Mouse (Mus musculus) heart, embryonic 14.5 days (tissue): ENCODE measurements around the gene Cnnm2. TPM values are rescaled to one million over a fixed set of nuclear protein-coding genes. Genes with fewer than 3 reads are reported as not detected.

ENCODE experiments used
- ATAC-seq: fragments of 200-750 bp; cut with Nextera tagmentation; 2 replicates; pipeline ENCODE4 v1.8.0; 2017; ENCODE audit warnings: low read depth, moderate TSS enrichment; ENCODE audit not compliant: insufficient number of reproducible peaks, insufficient read depth, low FRiP score
- H3K27ac ChIP-seq, 2 experiments: fragments of 200-500 bp in 1 of 2; fragments of 300-500 bp in 1 of 2; sonication (generic) in 1 of 2; replicated peaks in 1 of 2; 2 replicates each; pipeline ENCODE4 v1.5.1; 2012 to 2014; ENCODE audit warnings: low read depth in 2 of 2, low read length in 2 of 2, control low read depth in 1 of 2, mild to moderate bottlenecking in 1 of 2, mixed read lengths in 1 of 2; ENCODE audit not compliant: control insufficient read depth in 1 of 2, insufficient read depth in 1 of 2
- H3K27me3 ChIP-seq: fragments of 300-500 bp; sonication (generic); 2 replicates; pipeline ENCODE4 v1.6.1; 2014; ENCODE audit warnings: mild to moderate bottlenecking, low read length, control low read depth; ENCODE audit not compliant: control insufficient read depth, insufficient read depth
- H3K36me3 ChIP-seq: fragments of 300-500 bp; sonication (generic); 2 replicates; pipeline ENCODE4 v1.6.1; 2014; ENCODE audit warnings: mild to moderate bottlenecking, control low read depth, low read length, mixed read lengths; ENCODE audit not compliant: control insufficient read depth, insufficient read depth
- H3K4me1 ChIP-seq, 2 experiments: fragments of 200-500 bp in 1 of 2; fragments of 300-500 bp in 1 of 2; sonication (generic) in 1 of 2; 2 replicates each; pipeline ENCODE4 v1.6.1; 2012 to 2014; ENCODE audit warnings: low read length in 2 of 2, control low read depth in 1 of 2, mixed read lengths in 1 of 2; ENCODE audit not compliant: control insufficient read depth in 2 of 2, insufficient read depth in 2 of 2
- H3K4me2 ChIP-seq: fragments of 300-500 bp; sonication (generic); 2 replicates; pipeline ENCODE4 v1.6.1; 2014; ENCODE audit warnings: mild to moderate bottlenecking, low read length
- H3K4me3 ChIP-seq, 2 experiments: fragments of 200-500 bp in 1 of 2; fragments of 300-500 bp in 1 of 2; sonication (generic) in 1 of 2; 2 replicates each; pipeline ENCODE4 v1.5.1; 2012 to 2014; ENCODE audit warnings: low read length in 2 of 2, mild to moderate bottlenecking in 2 of 2, control low read depth in 1 of 2, low read depth in 1 of 2, moderate library complexity in 1 of 2; ENCODE audit not compliant: control insufficient read depth in 1 of 2, insufficient read depth in 1 of 2
- H3K9ac ChIP-seq: fragments of 300-500 bp; sonication (generic); 2 replicates; pipeline ENCODE4 v1.6.1; 2014; ENCODE audit warnings: mild to moderate bottlenecking, low read length
- H3K9me3 ChIP-seq: fragments of 300-500 bp; sonication (generic); 2 replicates; pipeline ENCODE4 v1.6.1; 2016; ENCODE audit warnings: low read length, control low read depth; ENCODE audit not compliant: control insufficient read depth
- WGBS: fragments of 180-500 bp; shearing (Covaris S2); extraction: QIAGEN DNeasy Blood & Tissue Kit; methylation state at CpG from one replicate; pipeline ENCODE4 v1.1.7; 2014; 5-methylcytosine and 5-hydroxymethylcytosine counted together
- polyA plus RNA-seq: library from polyadenylated mRNA; unstranded; fragments of >200 nt; fragmentation: Nextera tagmentation; extraction: Ambion mirVana; gene quantifications from 2 replicates; pipeline ENCODE4 v1.2.1, GENCODE M21; 2014

The Cnnm2 gene
- polyA plus RNA-seq, 1 experiment from 2014 or later: 3.2 TPM

- no peak overlapping the region for H3K4me2 ChIP-seq
- H3K36me3 ChIP-seq: no peaks in the 10 kb centered on the region
- H3K9ac ChIP-seq: no peak overlapping the region
- H3K27ac ChIP-seq: no peak overlapping the region
- WGBS: 90% methylated on average over 5 of the region's 5 CpGs
- H3K4me1 ChIP-seq: 0 out of 4 replicates have a peak, but pooled peaks cover 0 to 3% of the 10 kb centered on the region in 2 experiments
- no peak for ATAC-seq
- no peaks in the 10 kb centered on the region for H3K27me3 ChIP-seq
- no peak overlapping the region for H3K4me3 ChIP-seq
- no peaks in the 10 kb centered on the region for H3K9me3 ChIP-seq
These were observed 47.6 kb downstream of the Cnnm2 start for GRCm38 (mm10) chr19:46809031-46809430.

DNA sequence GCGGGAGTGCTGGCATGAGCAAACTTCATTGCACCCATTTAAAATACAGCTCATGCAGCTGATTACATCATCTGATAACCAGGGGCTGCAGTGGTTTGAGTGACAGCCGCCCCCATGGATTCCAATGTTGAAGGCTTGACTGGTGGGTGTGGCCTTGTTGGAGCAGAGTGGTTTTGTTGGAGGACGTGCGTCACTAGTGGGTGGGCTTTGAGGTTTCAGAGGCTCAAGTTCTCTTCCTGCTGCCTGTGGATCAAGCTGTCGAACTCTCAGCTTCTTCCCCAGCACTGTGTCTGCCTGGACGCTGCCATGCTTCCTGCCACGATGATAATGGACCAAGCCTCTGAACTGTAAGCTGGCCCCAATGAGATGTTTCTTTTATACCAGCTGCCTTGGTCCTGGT, 57.9 kb downstream of the Cnnm2 start:
- 43% methylated on average over 7 of the region's 7 CpGs for WGBS
- H3K4me1 ChIP-seq: peaks cover 5 to 21% of the 10 kb centered on the region in 2 experiments; a peak in 3 of 4 replicates
- H3K4me3 ChIP-seq: no peak overlapping the region
- H3K4me2 ChIP-seq: no peak overlapping the region
- no peak overlapping the region for H3K27ac ChIP-seq
- ATAC-seq: no peak
- no peaks in the 10 kb centered on the region for H3K9me3 ChIP-seq
- H3K27me3 ChIP-seq: no peaks in the 10 kb centered on the region
- no peaks in the 10 kb centered on the region for H3K36me3 ChIP-seq
- H3K9ac ChIP-seq: no peak overlapping the region

GRCm38 (mm10) chr19:46822491-46822890, 61.1 kb downstream of the Cnnm2 start:
- H3K4me3 ChIP-seq: no peak overlapping the region
- ATAC-seq: no peak
- no peaks in the 10 kb centered on the region for H3K36me3 ChIP-seq
- no peak overlapping the region for H3K9ac ChIP-seq
- H3K9me3 ChIP-seq: no peaks in the 10 kb centered on the region
- peaks cover 5 to 21% of the 10 kb centered on the region in 2 experiments; a peak in 3 of 4 replicates for H3K4me1 ChIP-seq
- no peak overlapping the region for H3K27ac ChIP-seq
- H3K27me3 ChIP-seq: no peaks in the 10 kb centered on the region
- 92% methylated on average over 4 of the region's 4 CpGs for WGBS
- H3K4me2 ChIP-seq: no peak overlapping the region

- Histone ChIP-seq H3K9ac (no peak overlapping the region), H3K9me3 (no peaks in the 10 kb centered on the region), H3K27ac (no peak overlapping the region), H3K27me3 (no peaks in the 10 kb centered on the region), H3K4me1 (peaks cover 4 to 13% of the 10 kb centered on the region in 2 experiments; a peak in 3 of 4 replicates), H3K4me2 (no peak overlapping the region), H3K4me3 (no peak overlapping the region), H3K36me3 (no peaks in the 10 kb centered on the region)
- 54% methylated on average over 5 of the region's 5 CpGs for WGBS
- no peak for ATAC-seq
These were observed 62.4 kb downstream of the Cnnm2 start for GRCm38 (mm10) chr19:46823759-46824158.

DNA sequence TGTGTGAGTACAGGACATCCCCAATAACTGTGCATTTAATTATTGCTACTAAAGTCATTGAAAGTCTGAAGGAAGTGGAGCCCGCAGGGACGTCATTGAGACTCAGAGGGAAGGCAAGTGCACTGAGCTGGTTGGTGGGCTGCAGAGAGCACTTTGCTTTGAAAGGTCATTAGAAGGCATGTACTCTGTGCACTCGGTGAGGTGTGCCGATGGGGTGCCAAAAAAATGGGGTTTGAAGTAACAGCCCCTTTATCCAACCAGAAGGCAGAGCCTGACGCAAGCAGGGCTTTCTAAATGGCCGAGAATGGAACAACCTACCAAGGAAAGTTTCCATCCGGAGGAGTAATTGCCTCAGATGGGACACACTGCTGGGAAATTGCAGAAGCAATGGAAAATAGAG, 63.5 kb downstream of the Cnnm2 start:
- Histone ChIP-seq H3K27me3 (no peaks in the 10 kb centered on the region), H3K4me2 (no peak overlapping the region), H3K36me3 (no peaks in the 10 kb centered on the region), H3K4me1 (peaks cover 0 to 5% of the 10 kb centered on the region in 2 experiments; a peak in 3 of 4 replicates), H3K4me3 (no peak overlapping the region), H3K9ac (no peak overlapping the region), H3K9me3 (no peaks in the 10 kb centered on the region), H3K27ac (no peak overlapping the region)
- 77% methylated on average over 7 of the region's 7 CpGs for WGBS
- no peak for ATAC-seq

- no peak overlapping the region for H3K4me2 ChIP-seq
These were observed 66.3 kb downstream of the Cnnm2 start for GRCm38 (mm10) chr19:46827654-46828165.

DNA sequence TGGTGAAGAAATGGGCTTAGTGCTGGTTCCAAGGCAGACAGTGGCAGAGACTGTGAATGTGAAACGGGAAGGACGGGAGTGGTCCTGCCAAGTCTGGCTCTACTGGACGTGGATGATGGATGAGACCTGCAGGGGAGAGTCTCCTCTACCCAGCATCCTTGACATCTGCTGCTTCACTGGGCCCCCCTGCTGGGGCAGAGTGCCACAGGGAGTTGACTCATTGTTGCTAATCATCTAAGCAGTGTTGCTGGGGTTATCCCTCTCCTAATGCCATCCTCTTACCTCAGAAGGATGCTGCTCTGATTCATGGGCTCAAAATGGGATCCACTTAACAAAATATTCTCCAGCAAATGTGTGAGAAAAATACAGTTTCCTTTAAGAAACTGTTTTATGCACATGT, 67.6 kb downstream of the Cnnm2 start:
- ATAC-seq: no peak
- Histone ChIP-seq H3K27ac (no peak overlapping the region), H3K9me3 (no peaks in the 10 kb centered on the region), H3K9ac (no peak overlapping the region), H3K27me3 (no peaks in the 10 kb centered on the region), H3K4me3 (no peak overlapping the region), H3K4me2 (no peak overlapping the region), H3K36me3 (no peaks in the 10 kb centered on the region), H3K4me1 (peaks cover 0 to 8% of the 10 kb centered on the region in 2 experiments; a peak in 2 of 4 replicates)
- WGBS: 78% methylated on average over 3 of the region's 3 CpGs

More at GRCm38 (mm10) chr19:46827654-46828165, 66.3 kb downstream of the Cnnm2 start:
- H3K27me3 ChIP-seq: no peaks in the 10 kb centered on the region
- no peak overlapping the region for H3K4me3 ChIP-seq
- 0 out of 2 replicates have a peak, but pooled peaks have one; percentile 39 for ATAC-seq
- H3K9ac ChIP-seq: no peak overlapping the region
- H3K4me1 ChIP-seq: peaks cover 5 to 8% of the 10 kb centered on the region in 2 experiments
- WGBS: 71% methylated on average over 5 of the region's 5 CpGs
- no peak overlapping the region for H3K27ac ChIP-seq
- no peaks in the 10 kb centered on the region for H3K36me3 ChIP-seq
- H3K9me3 ChIP-seq: no peaks in the 10 kb centered on the region

- WGBS: 26% methylated on average over 9 of the region's 9 CpGs
- Histone ChIP-seq H3K4me1 (peaks cover 0 to 8% of the 10 kb centered on the region in 2 experiments; a peak in 2 of 4 replicates), H3K27me3 (no peaks in the 10 kb centered on the region), H3K9me3 (no peaks in the 10 kb centered on the region), H3K4me2 (no peak overlapping the region), H3K36me3 (no peaks in the 10 kb centered on the region), H3K27ac (no peak overlapping the region), H3K9ac (no peak overlapping the region), H3K4me3 (no peak overlapping the region)
- ATAC-seq: no peak
These were observed 70.0 kb downstream of the Cnnm2 start for GRCm38 (mm10) chr19:46831381-46831780.
